Mouse (Mus musculus) Patski (cell line): ENCODE measurements around the gene Pds5b. TPM values are rescaled to one million over a fixed set of nuclear protein-coding genes. Genes with fewer than 3 reads are reported as not detected.
"Not testable (repeated sequence)": the region's sequence is repeated elsewhere in the genome, so short reads cannot be mapped to it uniquely, and the experiment has no call there.

Source experiments
- ATAC-seq: fragments of 100-300 bp; one replicate; pipeline ENCODE4 v1.8.0; 2021
- CTCF ChIA-PET: fragments of 350-600 bp; sonication (Branson Sonifier 250); formaldehyde crosslinking; loops from one replicate; lab custom pipeline; 2022; ENCODE audit warnings: inconsistent platforms; lab: Charles Lee
- POLR2A ChIA-PET: fragments of 350-600 bp; sonication (Branson Sonifier 250); formaldehyde crosslinking; loops from one replicate; lab custom pipeline; 2022; ENCODE audit warnings: antibody characterized with exemption, inconsistent platforms; lab: Charles Lee
- DNase-seq: peaks from one replicate; pipeline ENCODE4 v3.0.0-alpha.2; 2011; ENCODE audit warnings: low read depth, low spot score
- H3K27me3 ChIP-seq: fragments of 371-371 bp; one replicate; pipeline ENCODE4 v1.5.1; 2021
- CTCF ChIP-seq: fragments of 100-300 bp; IDR thresholded peaks from one replicate; pipeline ENCODE4 v1.5.1; 2021
- in situ Hi-C: fragments of 300-500 bp; cut with MboI; formaldehyde crosslinking; loops from 3 replicates; pipeline ENCODE4 v1.11.1; 2018; ENCODE audit warnings: low pct_unique_long_range_greater_than_20kb, mixed read lengths
- polyA plus RNA-seq: library from polyadenylated mRNA; unstranded; gene quantifications from one replicate; pipeline ENCODE4 v1.2.3, GENCODE M21; 2021

The Pds5b gene
- polyA plus RNA-seq, 1 experiment from 2014 or later, result 35.1 TPM

- in situ Hi-C loops, result no loop called here
- no peak for ATAC-seq
- POLR2A ChIA-PET, result interaction anchor here (1.2 kb wide), 1 partner anchor 15 kb away, joined by 5 read pairs; no protein-coding TSS in a partner anchor
These were observed 167.1 kb downstream of the Pds5b start for GRCm38 (mm10) chr5:150840596-150840995.

DNA sequence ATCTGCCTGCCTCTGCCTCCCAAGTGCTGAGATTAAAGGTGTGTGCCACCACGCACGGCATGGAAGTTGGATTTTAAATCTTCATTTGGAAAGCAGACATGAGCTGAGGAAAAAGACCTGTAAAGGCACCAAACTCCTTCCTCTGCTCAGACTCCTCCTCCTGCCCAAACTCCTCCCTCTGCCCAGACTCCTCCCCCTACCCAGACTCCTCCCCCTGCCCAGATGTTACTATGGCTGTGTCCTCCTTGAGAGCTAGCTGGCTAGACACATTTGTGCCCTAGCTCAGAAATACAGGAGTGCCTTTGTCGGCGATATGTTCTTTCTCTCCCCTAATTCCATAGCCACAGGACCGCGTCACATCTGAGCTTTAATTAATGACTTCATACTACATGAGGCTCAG lies 172.4 kb downstream of the Pds5b start:
- H3K27me3 ChIP-seq, result no peaks in the 10 kb centered on the region
- DNase-seq, result no peak
- TF ChIP-seq CTCF, result no peak
- CTCF ChIA-PET, result interaction anchor here (1.4 kb wide), 1 partner anchor 20 kb away, joined by 3 read pairs; no protein-coding TSS in a partner anchor
- in situ Hi-C loops, result no loop called here
- ATAC-seq, result no peak
- POLR2A ChIA-PET, result no interaction called here

More at GRCm38 (mm10) chr5:150840596-150840995, 167.1 kb downstream of the Pds5b start:
- DNase-seq, result no peak
- CTCF ChIA-PET, result interaction anchor here (0.9 to 1.6 kb wide), 2 partner anchors 9 to 10 kb away, joined by 3 to 4 read pairs; no protein-coding TSS in a partner anchor
- TF ChIP-seq CTCF, result no peak
- H3K27me3 ChIP-seq, result no peaks in the 10 kb centered on the region

- ATAC-seq (no peak), DNase-seq (no peak)
- ChIA-PET POLR2A (no interaction called here), CTCF (no interaction called here)
- no peaks in the 10 kb centered on the region for H3K27me3 ChIP-seq
- in situ Hi-C loops, result no loop called here
- TF ChIP-seq CTCF, result no peak
These were observed 177.3 kb downstream of the Pds5b start for GRCm38 (mm10) chr5:150850821-150851220.

DNA sequence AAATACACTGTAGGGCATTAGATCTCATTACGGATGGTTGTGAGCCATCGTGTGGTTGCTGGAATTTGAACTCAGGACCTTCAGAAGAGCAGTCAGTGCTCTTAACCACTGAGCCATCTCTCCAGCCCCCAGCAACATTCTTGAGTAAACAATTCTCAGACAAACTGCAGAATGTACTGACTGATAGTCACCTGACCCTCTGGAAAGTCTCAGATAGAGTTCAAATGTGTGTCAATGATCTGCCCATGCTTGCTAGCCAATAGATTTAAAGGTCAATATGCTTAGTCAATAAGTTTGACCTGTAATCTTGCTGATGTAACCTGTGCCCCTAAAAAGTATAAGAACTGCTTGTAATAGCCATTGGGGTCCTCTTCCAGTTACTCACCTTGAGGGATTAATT lies 178.6 kb downstream of the Pds5b start:
- CTCF ChIA-PET, POLR2A ChIA-PET, ATAC-seq, DNase-seq, in situ Hi-C loops, H3K27me3 ChIP-seq: not testable (repeated sequence)

DNA sequence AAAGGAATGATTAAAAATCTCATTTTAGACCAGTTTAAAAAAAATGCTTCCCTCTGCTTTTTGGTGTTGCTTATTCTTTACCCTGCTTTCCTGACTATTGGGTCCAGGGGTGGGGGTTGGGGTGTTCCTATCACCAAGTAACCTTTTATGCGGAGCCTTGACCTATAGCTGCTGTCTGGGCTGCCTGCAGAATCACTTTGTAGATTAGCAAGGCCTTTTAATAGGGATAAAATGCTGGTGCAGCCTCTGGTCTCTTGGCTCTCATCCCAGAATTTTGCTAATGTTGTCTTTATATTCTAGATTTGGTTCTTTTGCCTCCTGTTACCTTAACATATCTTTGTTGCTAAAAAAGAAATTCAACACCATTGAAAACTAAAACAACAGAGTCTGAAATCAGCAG lies 181.0 kb downstream of the Pds5b start:
- H3K27me3 ChIP-seq, result no peaks in the 10 kb centered on the region
- DNase-seq (no peak), ATAC-seq (no peak)
- no peak for TF ChIP-seq CTCF
- ChIA-PET CTCF (interaction anchor here (0.9 kb wide), 1 partner anchor 12 kb away, joined by 3 read pairs; no protein-coding TSS in a partner anchor), POLR2A (no interaction called here)
- in situ Hi-C loops, result no loop called here

DNA sequence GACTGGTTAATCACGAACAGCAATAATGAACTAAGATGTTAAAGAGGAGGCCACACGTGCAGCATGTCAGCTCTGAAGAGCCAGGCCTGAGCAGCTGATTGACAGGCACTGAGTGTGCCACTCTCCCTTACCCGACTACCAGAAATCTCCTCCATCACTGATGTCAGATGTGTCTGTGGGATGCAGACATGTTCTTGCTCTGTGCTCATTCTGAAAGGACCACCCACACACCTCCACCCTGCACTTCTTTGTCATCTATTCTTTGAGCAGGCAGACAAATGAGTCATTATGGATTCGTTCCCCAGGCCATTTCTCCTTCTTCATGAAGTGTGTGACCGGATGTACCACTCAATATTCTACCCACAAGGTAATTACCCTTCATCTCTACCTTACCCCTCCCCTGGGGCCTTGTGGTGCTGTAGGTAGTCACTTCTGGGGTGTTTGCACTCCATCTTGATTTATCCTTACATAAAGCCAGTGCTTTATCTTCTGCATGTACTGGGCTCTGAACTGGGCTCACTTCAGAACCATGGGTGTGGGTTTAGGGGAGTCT lies 186.2 kb downstream of the Pds5b start:
- no peak for TF ChIP-seq CTCF
- ATAC-seq (no peak), DNase-seq (no peak)
- in situ Hi-C loops, result no loop called here
- no peaks in the 10 kb centered on the region for H3K27me3 ChIP-seq
- ChIA-PET POLR2A (no interaction called here), CTCF (no interaction called here)

Other genes starting within 250 kb of the Pds5b start
- not detected for gene Zar1l, start 155.6 kb upstream of the Pds5b start, polyA plus RNA-seq
- gene Brca2, start 151.1 kb upstream of the Pds5b start, polyA plus RNA-seq, result 10.6 TPM
- 12.3 TPM for gene N4bp2l1, start 76.6 kb upstream of the Pds5b start, polyA plus RNA-seq
- 70.0 TPM for gene N4bp2l2, start 7.6 kb upstream of the Pds5b start, polyA plus RNA-seq